Mouse (Mus musculus) hindbrain, embryonic 15.5 days (tissue): ENCODE data around the gene Olfr1260. TPM values are rescaled to one million over a fixed set of nuclear protein-coding genes. Genes with fewer than 3 reads are reported as not detected.

Experiments used
- ATAC-seq: fragments of 200-750 bp; cut with Nextera tagmentation; 2 replicates; pipeline ENCODE4 v1.8.0; 2017; ENCODE audit warnings: low read depth, moderate number of reproducible peaks, moderate TSS enrichment; ENCODE audit not compliant: low FRiP score
- H3K27ac ChIP-seq: fragments of 300-500 bp; sonication (generic); replicated peaks from 2 replicates; pipeline ENCODE4 v1.5.1; 2015; ENCODE audit warnings: mild to moderate bottlenecking, inconsistent platforms
- H3K27me3 ChIP-seq: fragments of 300-500 bp; sonication (generic); 2 replicates; pipeline ENCODE4 v1.6.1; 2015; ENCODE audit warnings: control low read depth, inconsistent platforms
- H3K36me3 ChIP-seq: fragments of 300-500 bp; sonication (generic); 2 replicates; pipeline ENCODE4 v1.6.1; 2015; ENCODE audit warnings: control low read depth, inconsistent platforms
- H3K4me1 ChIP-seq: fragments of 300-500 bp; sonication (generic); replicated peaks from 2 replicates; pipeline ENCODE4 v1.6.1; 2015; ENCODE audit warnings: control low read depth, inconsistent platforms
- H3K4me2 ChIP-seq: fragments of 300-500 bp; sonication (generic); 2 replicates; pipeline ENCODE4 v1.6.1; 2015; ENCODE audit warnings: moderate library complexity, mild to moderate bottlenecking, inconsistent platforms
- H3K4me3 ChIP-seq: fragments of 300-500 bp; sonication (generic); 2 replicates; pipeline ENCODE4 v1.5.1; 2015; ENCODE audit warnings: mild to moderate bottlenecking, inconsistent platforms
- H3K9ac ChIP-seq: fragments of 300-500 bp; sonication (generic); 2 replicates; pipeline ENCODE4 v1.6.1; 2015; ENCODE audit warnings: inconsistent platforms
- H3K9me3 ChIP-seq: fragments of 300-500 bp; sonication (generic); 2 replicates; pipeline ENCODE4 v1.6.1; 2016; ENCODE audit warnings: control low read depth, inconsistent platforms
- WGBS: fragments of 180-500 bp; shearing (Covaris S2); methylation state at CpG from one replicate; pipeline ENCODE4 v1.1.7; 2015; 5-methylcytosine and 5-hydroxymethylcytosine counted together
- polyA plus RNA-seq: library from polyadenylated mRNA; unstranded; fragments of >200 nt; fragmentation: Nextera tagmentation; extraction: Ambion mirVana; gene quantifications from 2 replicates; pipeline ENCODE4 v1.2.1, GENCODE M21; 2015

Gene Olfr1260
- not detected in 2 replicates for polyA plus RNA-seq

DNA sequence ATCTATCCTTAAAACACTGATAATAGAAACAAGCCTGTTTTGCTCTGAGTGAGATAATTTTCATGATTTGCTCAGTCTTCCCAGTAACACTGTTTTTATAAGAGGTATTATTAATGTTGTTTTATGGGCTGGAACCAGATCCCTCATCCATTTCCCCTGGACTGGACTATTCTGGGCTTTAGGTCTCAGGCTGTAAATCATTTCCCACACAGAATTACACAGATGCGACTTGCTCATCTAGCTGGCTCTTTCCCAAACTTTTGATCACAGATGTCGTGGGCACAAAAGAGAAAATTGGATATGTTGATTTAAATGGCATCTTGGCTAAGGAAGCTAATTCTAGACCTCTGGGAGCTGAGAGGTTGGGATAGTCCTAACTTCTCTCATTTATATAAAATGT is at the start of gene Olfr1260:
Gene Olfr1260 (plus strand): TSS at position 157 of the 400 bp plus-strand sequence.
- no peaks in the 10 kb centered on the region for H3K9me3 ChIP-seq
- ATAC-seq: no peak
- no peak within 1 kb of the TSS for H3K4me2 ChIP-seq
- no peak within 1 kb of the TSS for H3K27ac ChIP-seq
- no peak within 1 kb of the TSS for H3K4me3 ChIP-seq
- H3K27me3 ChIP-seq: no peaks in the 10 kb centered on the region
- no peak within 1 kb of the TSS for H3K9ac ChIP-seq
- no peaks in the 10 kb centered on the region for H3K36me3 ChIP-seq
- 60% methylated on average over 2 of the region's 2 CpGs for WGBS
- H3K4me1 ChIP-seq: no peaks in the 10 kb centered on the region

DNA sequence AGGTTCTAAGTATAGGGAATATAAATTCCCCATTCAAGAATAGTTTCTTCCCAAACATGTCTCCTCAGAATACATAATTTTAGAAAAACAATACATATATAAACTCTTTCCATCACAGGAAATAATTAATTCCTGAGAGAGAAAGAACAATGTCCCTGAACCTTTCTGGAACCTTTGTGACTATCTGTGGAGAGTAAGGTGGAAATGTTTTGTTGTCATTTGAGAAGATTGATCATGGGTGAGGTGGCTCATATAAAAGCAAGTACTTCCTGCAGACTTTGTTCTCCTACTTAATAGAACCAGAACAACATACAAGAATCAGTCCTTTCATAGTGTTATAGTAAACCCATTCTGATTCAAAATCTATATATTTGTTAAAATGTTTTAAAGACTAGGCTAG is 47.1 kb upstream of the Olfr1260 start, which contains the start of gene Olfr1258:
Gene Olfr1258 (plus strand): TSS at position 301 of the 400 bp plus-strand sequence.
- Histone ChIP-seq H3K27me3 (no peaks in the 10 kb centered on the region), H3K4me3 (no peak within 1 kb of the TSS), H3K27ac (no peak within 1 kb of the TSS), H3K4me1 (no peaks in the 10 kb centered on the region), H3K9me3 (no peaks in the 10 kb centered on the region), H3K4me2 (no peak within 1 kb of the TSS), H3K9ac (no peak within 1 kb of the TSS), H3K36me3 (no peaks in the 10 kb centered on the region)
- ATAC-seq: no peak

DNA sequence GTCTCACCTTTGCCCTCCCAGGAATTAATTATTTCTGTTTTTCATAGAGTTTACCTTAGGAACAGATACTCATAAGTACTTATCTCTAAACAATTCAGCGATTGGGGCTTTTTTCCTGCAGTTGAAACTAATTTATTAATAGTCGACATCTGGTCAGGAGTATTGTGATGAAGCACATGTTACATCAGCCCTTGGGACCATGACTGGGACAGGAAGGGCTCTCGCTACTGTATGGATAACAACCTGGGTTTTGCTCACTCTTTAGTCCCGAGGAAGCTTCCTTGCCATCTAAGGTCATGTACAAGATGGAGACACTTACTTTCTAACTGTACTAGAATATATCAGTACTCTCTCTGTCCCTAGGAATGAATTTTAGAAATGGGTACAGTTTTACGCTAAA is 25.6 kb upstream of the Olfr1260 start, which contains the start of gene Olfr1259:
Gene Olfr1259 (minus strand): TSS at position 101 of the 400 bp plus-strand sequence.
- Histone ChIP-seq H3K4me3 (no peak within 1 kb of the TSS), H3K27me3 (no peaks in the 10 kb centered on the region), H3K9ac (no peak within 1 kb of the TSS), H3K27ac (no peak within 1 kb of the TSS), H3K36me3 (no peaks in the 10 kb centered on the region), H3K4me2 (no peak within 1 kb of the TSS), H3K9me3 (no peaks in the 10 kb centered on the region), H3K4me1 (no peaks in the 10 kb centered on the region)
- ATAC-seq: no peak
- 87% methylated on average over 5 of the region's 5 CpGs for WGBS

DNA sequence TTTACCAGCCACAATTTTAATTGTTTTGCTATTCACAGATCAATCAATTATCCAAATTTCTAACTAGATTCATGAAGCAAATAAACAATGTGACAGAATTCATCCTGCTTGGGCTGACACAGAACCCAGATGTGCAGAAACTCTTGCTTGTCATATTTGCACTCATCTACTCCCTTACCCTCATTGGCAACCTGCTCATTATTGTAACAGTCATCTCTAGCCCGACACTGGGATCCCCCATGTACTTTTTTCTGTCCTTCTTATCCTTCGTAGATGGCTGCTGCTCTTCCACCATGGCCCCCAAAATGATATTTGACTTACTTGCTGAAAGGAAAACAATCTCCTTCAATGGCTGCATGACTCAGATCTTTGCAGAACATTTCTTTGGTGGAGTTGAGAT is 3.6 kb downstream of the Olfr1260 start:
- H3K4me3 ChIP-seq: no peak overlapping the region
- no peaks in the 10 kb centered on the region for H3K27me3 ChIP-seq
- no peak overlapping the region for H3K9ac ChIP-seq
- H3K4me1 ChIP-seq: no peaks in the 10 kb centered on the region
- no peaks in the 10 kb centered on the region for H3K36me3 ChIP-seq
- H3K9me3 ChIP-seq: no peaks in the 10 kb centered on the region
- 89% methylated on average over 2 of the region's 2 CpGs for WGBS
- no peak for ATAC-seq
- no peak overlapping the region for H3K27ac ChIP-seq
- no peak overlapping the region for H3K4me2 ChIP-seq

DNA sequence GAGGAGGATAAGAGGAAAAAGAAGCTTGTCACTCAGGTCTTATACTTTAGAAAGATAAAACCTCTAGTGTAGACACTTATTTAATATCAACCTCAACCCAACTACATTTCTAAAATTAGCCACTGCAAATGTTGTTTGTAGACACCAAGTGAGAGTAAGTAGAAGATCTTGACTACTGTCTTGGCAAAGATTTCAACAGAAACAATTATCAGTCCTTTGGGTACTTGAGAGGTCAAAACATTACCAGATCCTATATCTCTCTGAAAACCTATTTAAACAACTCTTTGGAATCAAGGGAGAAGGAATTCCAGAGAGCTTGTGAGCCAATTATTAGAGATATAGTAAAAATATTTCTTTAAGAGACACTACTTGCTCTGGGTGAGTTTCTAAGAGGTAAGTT is 16.8 kb downstream of the Olfr1260 start, which contains the start of gene Olfr1261:
Gene Olfr1261 (plus strand): TSS at position 301 of the 400 bp plus-strand sequence.
- ATAC-seq: no peak
- Histone ChIP-seq H3K9me3 (no peaks in the 10 kb centered on the region), H3K4me3 (no peak within 1 kb of the TSS), H3K4me2 (no peak within 1 kb of the TSS), H3K36me3 (no peaks in the 10 kb centered on the region), H3K27me3 (no peaks in the 10 kb centered on the region), H3K27ac (no peak within 1 kb of the TSS), H3K9ac (no peak within 1 kb of the TSS), H3K4me1 (no peaks in the 10 kb centered on the region)

DNA sequence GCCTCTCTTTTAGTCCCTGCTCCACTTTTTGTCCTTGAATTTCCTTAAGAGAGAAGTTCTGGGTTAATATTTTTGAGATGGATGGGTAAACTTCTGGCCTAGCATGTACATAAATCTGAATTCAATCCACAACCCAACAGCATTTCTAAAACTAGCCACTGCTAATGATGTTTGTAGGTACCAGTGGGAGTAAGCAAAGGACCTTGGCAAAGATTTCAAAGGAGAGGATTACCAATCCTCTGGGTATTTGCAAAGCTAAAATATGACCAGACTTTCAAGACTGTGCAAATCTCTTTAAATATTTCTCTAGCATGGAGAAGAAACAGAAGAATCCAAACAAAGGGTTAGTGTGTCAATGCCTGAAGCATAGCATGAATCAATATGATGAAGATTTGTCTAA is 25.7 kb downstream of the Olfr1260 start, which contains the start of gene Olfr1262:
Gene Olfr1262 (plus strand): TSS at position 301 of the 400 bp plus-strand sequence.
- Histone ChIP-seq H3K27ac (no peak within 1 kb of the TSS), H3K4me1 (no peaks in the 10 kb centered on the region), H3K27me3 (no peaks in the 10 kb centered on the region), H3K4me2 (no peak within 1 kb of the TSS), H3K4me3 (no peak within 1 kb of the TSS), H3K9ac (no peak within 1 kb of the TSS), H3K9me3 (no peaks in the 10 kb centered on the region), H3K36me3 (no peaks in the 10 kb centered on the region)
- ATAC-seq: no peak

DNA sequence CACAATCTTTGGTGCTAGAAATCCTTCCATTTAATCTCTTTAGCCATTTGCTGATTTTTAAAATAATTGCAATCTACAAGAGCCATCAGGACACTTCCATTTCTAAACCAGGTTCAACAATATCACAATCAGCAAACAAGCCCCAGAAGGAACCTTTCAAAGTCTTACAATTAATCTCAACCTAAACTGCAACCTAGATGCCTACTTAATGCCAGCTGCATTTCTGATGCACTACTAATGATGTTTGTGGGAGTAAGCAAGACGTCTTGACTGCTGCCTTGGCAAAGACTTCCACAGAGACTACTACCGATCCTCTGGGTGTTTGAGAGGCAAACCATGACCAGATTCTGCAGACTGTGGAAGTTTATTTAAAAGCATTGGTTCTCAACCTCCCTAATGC is 37.7 kb downstream of the Olfr1260 start, which contains the start of gene Olfr1263:
Gene Olfr1263 (plus strand): TSS at position 301 of the 400 bp plus-strand sequence.
- no peak for ATAC-seq
- no peaks in the 10 kb centered on the region for H3K27me3 ChIP-seq
- H3K4me3 ChIP-seq: no peak within 1 kb of the TSS
- no peaks in the 10 kb centered on the region for H3K36me3 ChIP-seq
- no peaks in the 10 kb centered on the region for H3K4me1 ChIP-seq
- H3K27ac ChIP-seq: no peak within 1 kb of the TSS
- no peak within 1 kb of the TSS for H3K4me2 ChIP-seq
- H3K9me3 ChIP-seq: no peaks in the 10 kb centered on the region
- WGBS: 83% methylated on average over 2 of the region's 2 CpGs
- no peak within 1 kb of the TSS for H3K9ac ChIP-seq

DNA sequence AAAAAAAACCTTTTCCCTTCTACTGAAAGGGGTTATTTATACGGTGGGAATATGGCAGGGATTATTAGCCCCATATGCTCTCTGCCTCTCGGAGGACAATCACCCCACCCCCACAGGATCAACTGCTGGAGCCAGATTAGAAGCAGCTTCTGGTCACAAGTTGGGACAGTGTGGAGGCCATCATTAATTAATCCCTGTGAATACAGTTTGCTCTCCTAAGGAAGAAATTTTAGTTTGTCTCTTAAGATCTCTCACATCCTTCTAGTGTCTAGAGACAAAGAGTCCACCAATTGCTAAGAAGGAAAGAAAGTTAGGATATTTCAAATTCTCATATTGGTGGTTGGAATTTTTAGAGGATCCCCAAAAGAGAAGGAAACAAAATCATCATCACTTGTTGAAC is 51.3 kb downstream of the Olfr1260 start, which contains the start of gene Olfr1264:
Gene Olfr1264 (minus strand): TSS at position 101 of the 400 bp plus-strand sequence.
- Histone ChIP-seq H3K27ac (no peak within 1 kb of the TSS), H3K36me3 (no peaks in the 10 kb centered on the region), H3K27me3 (no peaks in the 10 kb centered on the region), H3K9me3 (no peaks in the 10 kb centered on the region), H3K4me3 (no peak within 1 kb of the TSS), H3K4me2 (no peak within 1 kb of the TSS), H3K9ac (no peak within 1 kb of the TSS), H3K4me1 (no peaks in the 10 kb centered on the region)
- 86% methylated on average over 2 of the region's 2 CpGs for WGBS
- no peak for ATAC-seq

Other genes with a start within 250 kb of the Olfr1260 start
- not detected in 2 replicates for gene Olfr1252, start 249.3 kb upstream of the Olfr1260 start, polyA plus RNA-seq
- not detected in 2 replicates for gene Olfr1253, start 217.2 kb upstream of the Olfr1260 start, polyA plus RNA-seq
- gene Olfr1254, start 180.7 kb upstream of the Olfr1260 start, polyA plus RNA-seq: not detected in 2 replicates
- gene Olfr1255, start 162.3 kb upstream of the Olfr1260 start, polyA plus RNA-seq: not detected in 2 replicates
- gene Olfr1256, start 132.8 kb upstream of the Olfr1260 start, polyA plus RNA-seq: not detected in 2 replicates
- gene Olfr48, start 126.1 kb upstream of the Olfr1260 start, polyA plus RNA-seq: 0.12 TPM in 1 of 2 replicates, not detected in the other
- gene Olfr1257, start 95.9 kb upstream of the Olfr1260 start, polyA plus RNA-seq: not detected in 2 replicates
- gene Olfr1258, start 47.0 kb upstream of the Olfr1260 start, polyA plus RNA-seq: not detected in 2 replicates
- not detected in 2 replicates for gene Olfr1259, start 25.7 kb upstream of the Olfr1260 start, polyA plus RNA-seq
- not detected in 2 replicates for gene Olfr1261, start 16.9 kb downstream of the Olfr1260 start, polyA plus RNA-seq
- gene Olfr1262, start 25.8 kb downstream of the Olfr1260 start, polyA plus RNA-seq: not detected in 2 replicates
- gene Olfr1263, start 37.8 kb downstream of the Olfr1260 start, polyA plus RNA-seq: not detected in 2 replicates
- gene Olfr1264, start 51.2 kb downstream of the Olfr1260 start, polyA plus RNA-seq: not detected in 2 replicates
- gene Olfr1265, start 61.0 kb downstream of the Olfr1260 start, polyA plus RNA-seq: not detected in 2 replicates
- gene Olfr140, start 89.3 kb downstream of the Olfr1260 start, polyA plus RNA-seq: not detected in 2 replicates
- not detected in 2 replicates for gene Olfr1269, start 147.1 kb downstream of the Olfr1260 start, polyA plus RNA-seq
- not detected in 2 replicates for gene Olfr32, start 168.0 kb downstream of the Olfr1260 start, polyA plus RNA-seq
- gene Olfr1270, start 178.8 kb downstream of the Olfr1260 start, polyA plus RNA-seq: not detected in 2 replicates